Mouse (Mus musculus) spleen, adult 12 weeks (tissue): ENCODE measurements around the gene Sars2.

Experiments used
- DNase-seq: peaks from one replicate; pipeline ENCODE4 v3.0.0; 2022; ENCODE audit warnings: low spot score

Gene Sars2

GRCm38 (mm10) chr7:28780067-28780658 lies 38.4 kb downstream of the Sars2 start:
- peak; percentile 76 for DNase-seq

GRCm38 (mm10) chr7:28780857-28781256 lies 39.1 kb downstream of the Sars2 start:
- no peak for DNase-seq

GRCm38 (mm10) chr7:28781261-28781663 lies 39.5 kb downstream of the Sars2 start:
- peak; percentile 36 for DNase-seq

GRCm38 (mm10) chr7:28785161-28785560 lies 43.4 kb downstream of the Sars2 start:
- no peak for DNase-seq

- no peak for DNase-seq
These were observed 46.1 kb downstream of the Sars2 start for GRCm38 (mm10) chr7:28787884-28788283.

GRCm38 (mm10) chr7:28788307-28789195 lies 46.8 kb downstream of the Sars2 start, which contains the start of gene Rinl:
Gene Rinl, plus strand, starts transcription at chr7:28788969.
- peak; percentile 60 for DNase-seq

GRCm38 (mm10) chr7:28789235-28789634 lies 47.4 kb downstream of the Sars2 start:
- no peak for DNase-seq

GRCm38 (mm10) chr7:28790066-28790806 lies 48.4 kb downstream of the Sars2 start:
- DNase-seq, result no peak

- no peak for DNase-seq
These were observed 49.9 kb downstream of the Sars2 start for GRCm38 (mm10) chr7:28791706-28792105.

- no peak for DNase-seq
These were observed 50.8 kb downstream of the Sars2 start for GRCm38 (mm10) chr7:28792391-28793185.

GRCm38 (mm10) chr7:28793834-28794233 lies 52.0 kb downstream of the Sars2 start:
- no peak for DNase-seq

GRCm38 (mm10) chr7:28794496-28794895 lies 52.7 kb downstream of the Sars2 start:
- no peak for DNase-seq

- DNase-seq, result no peak
These were observed 54.0 kb downstream of the Sars2 start for GRCm38 (mm10) chr7:28795832-28796231.

GRCm38 (mm10) chr7:28796562-28796975 lies 54.8 kb downstream of the Sars2 start:
- DNase-seq, result peak; percentile 72

GRCm38 (mm10) chr7:28799994-28800393 lies 58.2 kb downstream of the Sars2 start:
- no peak for DNase-seq

GRCm38 (mm10) chr7:28801451-28801850 lies 59.7 kb downstream of the Sars2 start:
- no peak for DNase-seq

GRCm38 (mm10) chr7:28801901-28802670 lies 60.3 kb downstream of the Sars2 start:
- DNase-seq, result no peak

- no peak for DNase-seq
These were observed 61.2 kb downstream of the Sars2 start for GRCm38 (mm10) chr7:28802846-28803588.
